Mouse (Mus musculus) heart, embryonic 14.5 days (tissue): ENCODE measurements around the gene Arsk. TPM values are rescaled to one million over a fixed set of nuclear protein-coding genes. Genes with fewer than 3 reads are reported as not detected.

Source experiments
- ATAC-seq: fragments of 200-750 bp; cut with Nextera tagmentation; 2 replicates; pipeline ENCODE4 v1.8.0; 2017; ENCODE audit warnings: low read depth, moderate TSS enrichment; ENCODE audit not compliant: insufficient number of reproducible peaks, insufficient read depth, low FRiP score
- H3K27ac ChIP-seq, 2 experiments: fragments of 200-500 bp in 1 of 2; fragments of 300-500 bp in 1 of 2; sonication (generic) in 1 of 2; replicated peaks in 1 of 2; 2 replicates each; pipeline ENCODE4 v1.5.1; 2012 to 2014; ENCODE audit warnings: low read depth in 2 of 2, low read length in 2 of 2, control low read depth in 1 of 2, mild to moderate bottlenecking in 1 of 2, mixed read lengths in 1 of 2; ENCODE audit not compliant: control insufficient read depth in 1 of 2, insufficient read depth in 1 of 2
- H3K27me3 ChIP-seq: fragments of 300-500 bp; sonication (generic); 2 replicates; pipeline ENCODE4 v1.6.1; 2014; ENCODE audit warnings: mild to moderate bottlenecking, low read length, control low read depth; ENCODE audit not compliant: control insufficient read depth, insufficient read depth
- H3K36me3 ChIP-seq: fragments of 300-500 bp; sonication (generic); 2 replicates; pipeline ENCODE4 v1.6.1; 2014; ENCODE audit warnings: mild to moderate bottlenecking, control low read depth, low read length, mixed read lengths; ENCODE audit not compliant: control insufficient read depth, insufficient read depth
- H3K4me1 ChIP-seq, 2 experiments: fragments of 200-500 bp in 1 of 2; fragments of 300-500 bp in 1 of 2; sonication (generic) in 1 of 2; 2 replicates each; pipeline ENCODE4 v1.6.1; 2012 to 2014; ENCODE audit warnings: low read length in 2 of 2, control low read depth in 1 of 2, mixed read lengths in 1 of 2; ENCODE audit not compliant: control insufficient read depth in 2 of 2, insufficient read depth in 2 of 2
- H3K4me2 ChIP-seq: fragments of 300-500 bp; sonication (generic); 2 replicates; pipeline ENCODE4 v1.6.1; 2014; ENCODE audit warnings: mild to moderate bottlenecking, low read length
- H3K4me3 ChIP-seq, 2 experiments: fragments of 200-500 bp in 1 of 2; fragments of 300-500 bp in 1 of 2; sonication (generic) in 1 of 2; 2 replicates each; pipeline ENCODE4 v1.5.1; 2012 to 2014; ENCODE audit warnings: low read length in 2 of 2, mild to moderate bottlenecking in 2 of 2, control low read depth in 1 of 2, low read depth in 1 of 2, moderate library complexity in 1 of 2; ENCODE audit not compliant: control insufficient read depth in 1 of 2, insufficient read depth in 1 of 2
- H3K9ac ChIP-seq: fragments of 300-500 bp; sonication (generic); 2 replicates; pipeline ENCODE4 v1.6.1; 2014; ENCODE audit warnings: mild to moderate bottlenecking, low read length
- H3K9me3 ChIP-seq: fragments of 300-500 bp; sonication (generic); 2 replicates; pipeline ENCODE4 v1.6.1; 2016; ENCODE audit warnings: low read length, control low read depth; ENCODE audit not compliant: control insufficient read depth
- WGBS: fragments of 180-500 bp; shearing (Covaris S2); extraction: QIAGEN DNeasy Blood & Tissue Kit; methylation state at CpG from one replicate; pipeline ENCODE4 v1.1.7; 2014; 5-methylcytosine and 5-hydroxymethylcytosine counted together
- polyA plus RNA-seq: library from polyadenylated mRNA; unstranded; fragments of >200 nt; fragmentation: Nextera tagmentation; extraction: Ambion mirVana; gene quantifications from 2 replicates; pipeline ENCODE4 v1.2.1, GENCODE M21; 2014

Arsk gene
- 3.5 and 3.7 TPM in 2 replicates for polyA plus RNA-seq

DNA sequence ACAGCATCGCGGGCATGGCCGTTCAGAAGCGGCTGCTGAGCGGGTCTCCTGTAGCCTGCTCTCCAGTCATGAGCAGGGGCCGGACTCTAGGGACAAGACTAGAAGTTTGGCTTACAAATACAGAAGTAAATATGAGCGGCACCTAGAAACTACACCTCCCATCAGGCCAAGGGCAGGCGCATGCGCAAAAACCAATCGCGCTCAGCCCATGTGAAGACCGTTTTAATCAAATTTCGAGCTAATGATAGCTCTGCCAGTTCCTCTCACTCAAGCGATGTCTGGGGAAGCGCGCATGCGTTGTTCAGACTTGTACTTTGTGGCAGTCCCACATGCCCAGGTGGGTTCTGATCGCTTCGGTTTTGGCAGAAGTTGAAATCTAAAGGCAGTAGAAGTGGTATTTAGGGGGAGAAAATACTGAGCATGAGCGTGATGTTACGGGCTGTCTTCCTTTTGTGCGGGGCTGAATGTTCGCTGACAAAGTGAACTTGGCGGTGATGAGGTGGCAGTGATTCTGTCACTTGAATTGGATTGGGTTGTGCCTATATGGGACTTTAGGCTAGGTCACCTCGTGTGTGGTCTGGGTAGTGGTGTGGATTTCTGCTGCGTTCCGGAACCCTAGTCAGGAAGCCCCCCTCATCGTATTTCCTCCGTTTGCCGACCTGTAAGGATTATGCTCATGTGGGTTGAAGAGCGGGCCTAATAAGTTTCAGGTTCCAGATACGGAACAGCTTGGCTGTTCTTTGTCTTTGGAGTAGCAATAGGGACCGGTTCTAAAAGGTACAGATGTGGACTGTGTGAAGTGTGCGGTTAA, at the start of gene Arsk, which contains the start of gene Ttc37:
Arsk (minus strand) TSS at position 168 of the 811 bp plus-strand sequence.
Ttc37 (plus strand) TSS at position 242 of the 811 bp plus-strand sequence.
- Histone ChIP-seq H3K36me3 (0 out of 2 replicates have a peak, but pooled peaks cover 12% of the 10 kb centered on the region), H3K9me3 (no peaks in the 10 kb centered on the region), H3K4me2 (peak within 1 kb of the TSS; percentile 77), H3K4me3 (peak within 1 kb of the TSS; percentile 67 to 90), H3K9ac (peak within 1 kb of the TSS; percentile 82), H3K27ac (peak within 1 kb of the TSS; percentile 63 to 82), H3K4me1 (no peaks in the 10 kb centered on the region; a peak in 1 of 4 replicates), H3K27me3 (no peaks in the 10 kb centered on the region)
- ATAC-seq = peak; percentile 95
- under 1% methylated on average over 34 of the region's 34 CpGs for WGBS

DNA sequence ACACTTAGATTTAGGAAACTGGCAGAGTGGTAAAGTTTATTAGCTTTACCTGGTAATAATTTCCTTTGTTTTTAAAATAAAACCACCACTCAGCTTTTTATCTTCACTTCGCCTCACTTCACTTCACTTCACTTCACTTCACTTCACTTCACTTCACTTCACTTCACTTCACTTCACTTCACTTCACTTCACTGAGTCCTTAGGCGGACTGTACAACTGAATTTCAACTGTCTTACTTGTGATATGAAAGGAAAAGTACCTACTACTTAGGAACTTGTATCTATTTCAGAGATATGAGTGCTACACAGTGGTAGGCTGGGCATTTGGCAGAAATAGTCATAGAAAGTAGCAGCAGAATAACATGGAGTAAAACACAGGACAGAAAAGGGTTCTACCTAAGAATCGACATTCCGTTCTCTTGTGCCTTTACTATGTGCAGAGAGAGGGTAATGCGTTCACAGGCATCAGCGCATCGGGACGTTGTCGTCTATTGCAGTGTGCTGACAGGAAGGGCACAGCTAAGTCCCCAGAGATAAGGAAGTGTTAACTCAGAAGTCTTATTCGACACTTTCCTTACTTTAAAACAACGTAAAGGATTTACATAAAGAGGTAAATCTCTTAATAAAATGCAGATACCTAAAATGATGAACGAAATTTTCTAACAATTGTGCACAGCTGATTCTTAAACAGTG, 42.8 kb upstream of the Arsk start:
- WGBS = 63% methylated on average over 12 of the region's 12 CpGs
- ATAC-seq = no peak
- no peaks in the 10 kb centered on the region for H3K27me3 ChIP-seq

DNA sequence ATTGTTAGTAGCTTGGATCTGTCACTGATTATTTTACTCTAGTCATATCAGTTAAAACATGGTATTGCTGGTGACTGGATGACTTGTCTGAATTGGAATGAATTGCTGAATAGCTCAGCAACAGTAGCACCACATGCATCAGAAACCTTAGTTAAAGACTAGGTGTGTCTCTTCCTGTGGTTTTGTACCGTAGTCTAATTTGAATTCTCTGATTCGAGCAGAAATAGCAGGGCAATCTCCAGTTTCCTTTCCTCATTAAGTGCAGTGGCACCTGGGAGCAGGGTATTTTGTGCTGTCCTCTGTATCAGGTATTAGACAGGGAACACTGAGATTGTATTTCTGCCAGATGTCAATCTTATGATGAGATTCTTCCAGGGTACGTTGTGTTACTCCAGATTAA, 40.4 kb upstream of the Arsk start:
- no peaks in the 10 kb centered on the region for H3K9me3 ChIP-seq
- peaks cover 78% of the 10 kb centered on the region for H3K36me3 ChIP-seq
- no peaks in the 10 kb centered on the region for H3K4me1 ChIP-seq
- H3K4me2 ChIP-seq = no peak overlapping the region
- no peak overlapping the region for H3K27ac ChIP-seq
- H3K4me3 ChIP-seq = no peak overlapping the region
- 82% methylated on average over 3 of the region's 3 CpGs for WGBS
- no peaks in the 10 kb centered on the region for H3K27me3 ChIP-seq
- ATAC-seq = no peak
- H3K9ac ChIP-seq = no peak overlapping the region

More for the DNA sequence above, 42.8 kb upstream of the Arsk start:
- no peaks in the 10 kb centered on the region for H3K4me1 ChIP-seq
- peaks cover 73% of the 10 kb centered on the region for H3K36me3 ChIP-seq
- no peak overlapping the region for H3K9ac ChIP-seq
- no peak overlapping the region for H3K4me3 ChIP-seq
- H3K27ac ChIP-seq = no peak overlapping the region
- no peaks in the 10 kb centered on the region for H3K9me3 ChIP-seq
- no peak overlapping the region for H3K4me2 ChIP-seq

DNA sequence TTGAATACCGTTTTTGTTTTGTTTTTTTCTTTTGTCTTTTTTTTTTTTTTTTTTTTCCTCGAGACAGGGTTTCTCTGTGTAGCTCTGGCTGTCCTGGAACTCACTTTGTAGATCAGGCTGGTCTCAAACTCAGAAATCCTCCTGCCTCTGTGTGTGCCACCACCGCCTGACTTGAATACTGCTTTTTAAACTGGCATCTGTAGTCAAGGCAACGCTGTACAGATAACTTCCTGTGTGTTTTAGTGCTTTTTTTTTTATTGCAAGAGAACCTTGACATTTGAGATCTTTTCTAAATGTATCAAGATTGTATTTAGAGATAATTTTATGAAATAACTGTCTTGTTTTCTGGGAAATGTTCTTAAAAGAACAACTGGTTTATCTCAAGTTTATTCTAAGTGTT, 34.0 kb upstream of the Arsk start:
- no peak for ATAC-seq
- H3K9me3 ChIP-seq = no peaks in the 10 kb centered on the region
- WGBS = 87% methylated on average over 4 of the region's 4 CpGs
- no peak overlapping the region for H3K4me3 ChIP-seq
- no peak overlapping the region for H3K9ac ChIP-seq
- no peaks in the 10 kb centered on the region for H3K4me1 ChIP-seq
- no peaks in the 10 kb centered on the region for H3K27me3 ChIP-seq
- no peak overlapping the region for H3K4me2 ChIP-seq
- no peak overlapping the region for H3K27ac ChIP-seq
- peaks cover 82% of the 10 kb centered on the region for H3K36me3 ChIP-seq

DNA sequence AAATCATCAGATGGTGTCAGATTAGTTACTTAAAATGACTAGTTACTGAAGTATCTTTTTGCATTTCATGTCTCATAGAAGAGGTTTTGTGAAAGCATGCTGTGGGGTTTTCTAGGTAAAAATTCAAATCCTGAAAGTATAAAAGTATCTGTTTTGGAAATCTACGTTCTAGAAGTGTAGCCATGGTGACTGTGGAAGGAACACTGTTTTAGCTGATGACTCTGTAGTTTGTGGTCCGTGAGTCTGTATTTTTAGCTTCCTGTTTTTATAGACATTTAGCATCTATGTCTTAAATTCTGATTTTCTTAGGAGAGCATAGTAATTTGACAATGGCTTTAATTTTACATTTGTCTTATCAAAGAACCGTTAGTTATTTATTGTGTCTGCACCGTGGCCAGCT, 30.3 kb upstream of the Arsk start:
- Histone ChIP-seq H3K4me1 (no peaks in the 10 kb centered on the region), H3K27ac (no peak overlapping the region), H3K36me3 (peaks cover 85% of the 10 kb centered on the region), H3K9me3 (no peaks in the 10 kb centered on the region), H3K27me3 (no peaks in the 10 kb centered on the region), H3K4me2 (no peak overlapping the region), H3K9ac (no peak overlapping the region), H3K4me3 (no peak overlapping the region)
- 90% methylated on average over 4 of the region's 4 CpGs for WGBS
- ATAC-seq = no peak

DNA sequence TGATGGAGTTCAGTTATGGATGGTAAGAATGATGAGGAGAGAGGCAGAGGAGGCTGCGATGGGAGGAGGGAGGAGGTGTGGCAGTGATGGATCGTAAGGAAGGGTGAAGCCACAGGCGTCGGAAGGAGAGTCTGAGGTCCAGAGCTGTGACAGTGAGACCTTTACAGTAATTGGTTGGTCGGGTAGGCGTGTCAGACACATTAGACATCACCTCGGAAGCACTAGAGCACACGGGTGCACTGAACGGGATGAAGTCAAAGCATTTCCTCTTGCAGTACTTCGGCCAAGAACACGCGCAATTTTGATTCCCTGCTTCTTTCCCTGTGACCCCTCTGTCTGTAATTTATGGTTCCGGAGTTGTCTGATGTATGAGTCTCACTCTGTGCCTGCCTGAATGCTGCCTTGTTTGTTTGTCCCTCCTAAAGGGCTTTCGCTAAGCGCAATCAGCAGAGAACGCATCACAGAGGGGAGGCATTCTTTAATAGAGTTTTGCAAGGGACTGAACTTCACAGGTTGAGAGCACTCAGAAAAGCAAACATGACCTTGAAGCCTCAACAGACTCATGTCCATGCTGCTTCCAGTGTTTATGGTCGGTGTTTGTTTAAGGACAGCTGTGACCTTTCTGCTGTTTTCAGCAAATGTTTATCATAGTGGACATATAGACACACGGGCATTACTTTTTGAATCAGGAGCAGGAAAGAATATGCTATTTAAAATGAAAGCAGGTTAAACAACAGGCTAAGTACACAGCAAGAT, 10.8 kb upstream of the Arsk start:
- Histone ChIP-seq H3K27me3 (no peaks in the 10 kb centered on the region), H3K4me1 (no peaks in the 10 kb centered on the region), H3K9me3 (no peaks in the 10 kb centered on the region), H3K36me3 (peaks cover 51% of the 10 kb centered on the region), H3K4me3 (no peak overlapping the region), H3K9ac (no peak overlapping the region), H3K4me2 (no peak overlapping the region), H3K27ac (no peak overlapping the region)
- ATAC-seq = no peak
- 88% methylated on average over 18 of the region's 18 CpGs for WGBS

DNA sequence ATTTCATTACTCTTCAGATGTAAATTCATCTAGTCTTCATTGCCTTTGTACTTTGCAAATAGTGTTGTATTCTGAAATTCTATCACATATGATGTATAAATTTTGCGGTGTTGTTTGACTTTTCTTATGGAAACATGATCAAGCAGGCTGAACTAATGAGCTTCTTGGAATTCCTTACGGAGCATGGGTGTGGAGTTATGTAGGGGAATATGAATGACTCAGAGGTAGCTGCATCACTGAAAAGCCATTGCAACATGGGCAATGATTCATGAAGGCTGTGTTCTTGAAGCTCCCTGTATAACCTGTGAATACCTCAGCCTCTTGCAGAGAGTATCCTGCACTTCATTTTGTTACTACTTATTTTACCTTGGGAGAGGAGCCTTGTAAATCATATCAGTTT, 3.5 kb upstream of the Arsk start:
- WGBS = 91% methylated on average over 2 of the region's 2 CpGs
- Histone ChIP-seq H3K9me3 (no peaks in the 10 kb centered on the region), H3K4me1 (no peaks in the 10 kb centered on the region; a peak in 1 of 4 replicates), H3K4me2 (no peak overlapping the region), H3K27ac (no peak overlapping the region), H3K36me3 (0 out of 2 replicates have a peak, but pooled peaks cover 15% of the 10 kb centered on the region), H3K4me3 (no peak overlapping the region), H3K9ac (no peak overlapping the region), H3K27me3 (no peaks in the 10 kb centered on the region)
- no peak for ATAC-seq
